Mouse (Mus musculus) adrenal gland, postnatal 0 days (tissue): ENCODE measurements around the gene Tmco3. TPM values are rescaled to one million over a fixed set of nuclear protein-coding genes. Genes with fewer than 3 reads are reported as not detected.

Experiments used
- polyA plus RNA-seq: library from polyadenylated mRNA; unstranded; fragments of >200 nt; fragmentation: Nextera tagmentation; extraction: Ambion mirVana; gene quantifications from 2 replicates; pipeline ENCODE4 v1.2.1, GENCODE M21; 2015

The Tmco3 gene
- polyA plus RNA-seq = 23.1 and 23.3 TPM in 2 replicates

GRCm38 (mm10) chr8:13287692-13288623, at the start of gene Tmco3, which contains the start of gene Dcun1d2:
Tmco3 (plus strand) TSS chr8:13288190.
Dcun1d2 (minus strand) TSS chr8:13288131.

DNA sequence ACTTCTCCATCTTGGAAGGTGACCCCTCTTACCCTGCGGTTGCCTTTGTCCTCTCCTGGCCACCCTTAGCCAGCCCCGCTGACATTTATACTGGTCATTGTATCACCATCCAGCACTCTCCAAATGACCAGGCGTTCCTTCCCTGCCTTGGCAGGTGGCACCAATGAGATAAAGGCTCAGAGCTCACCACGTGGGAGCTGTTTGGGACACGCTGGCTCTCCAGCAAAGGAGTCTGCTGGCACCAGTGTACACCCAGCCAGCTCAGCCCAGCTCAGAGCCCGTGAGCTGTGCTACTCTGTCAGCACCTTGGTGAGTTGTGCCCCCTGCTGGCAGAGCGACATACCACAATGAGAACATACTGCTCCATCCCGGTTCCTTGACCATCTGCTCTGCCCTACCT, 34.0 kb upstream of the Tmco3 start, which contains the start of gene Adprhl1:
Gene Adprhl1 (minus strand): TSS at position 144 of the 400 bp plus-strand sequence.

GRCm38 (mm10) chr8:13338255-13338860, 50.4 kb downstream of the Tmco3 start, which contains the start of gene Tfdp1:
Tfdp1 (plus strand) TSS chr8:13338751.

Other genes with a start within 250 kb of the Tmco3 start
- 1.6 and 3.1 TPM in 2 replicates for gene Proz, start 227.3 kb upstream of the Tmco3 start, polyA plus RNA-seq
- gene Pcid2, start 182.7 kb upstream of the Tmco3 start, polyA plus RNA-seq = 15.3 and 20.3 TPM in 2 replicates
- gene Cul4a, start 182.6 kb upstream of the Tmco3 start, polyA plus RNA-seq = 65.3 and 129 TPM in 2 replicates
- 295 and 388 TPM in 2 replicates for gene Lamp1, start 129.0 kb upstream of the Tmco3 start, polyA plus RNA-seq
- 20.5 and 26.6 TPM in 2 replicates for gene Grtp1, start 87.6 kb upstream of the Tmco3 start, polyA plus RNA-seq
- 0.24 and 1.8 TPM in 2 replicates for gene Adprhl1, start 34.0 kb upstream of the Tmco3 start, polyA plus RNA-seq
- gene Dcun1d2, start 59 bp upstream of the Tmco3 start, polyA plus RNA-seq = 11.9 and 17.3 TPM in 2 replicates
- gene Tfdp1, start 50.6 kb downstream of the Tmco3 start, polyA plus RNA-seq = 55.0 and 71.1 TPM in 2 replicates
- gene Atp4b, start 108.6 kb downstream of the Tmco3 start, polyA plus RNA-seq = 1.2 TPM in 1 of 2 replicates, not detected in the other
- gene Grk1, start 116.9 kb downstream of the Tmco3 start, polyA plus RNA-seq = not detected in 2 replicates
- 0.91 and 1.4 TPM in 2 replicates for gene Tmem255b, start 147.0 kb downstream of the Tmco3 start, polyA plus RNA-seq
- gene Gas6, start 206.3 kb downstream of the Tmco3 start, polyA plus RNA-seq = 147 and 190 TPM in 2 replicates